Mouse (Mus musculus): ENCODE results near the gene Ubox5.
A peak's percentile ranks its signal among the peaks of the same experiment; 100 is the strongest.
"Not testable (repeated sequence)": the region's sequence is repeated elsewhere in the genome, so short reads cannot be mapped to it uniquely, and the experiment has no call there.

The Ubox5 gene

GRCm38 (mm10) chr2:130577021-130577420 lies 52.8 kb downstream of the Ubox5 start:
- no peak for DNase-seq (ENCODE audit: low spot score in 2 of 2)

- not testable (repeated sequence) for DNase-seq (ENCODE audit: low spot score in 2 of 2)
These were observed 53.3 kb downstream of the Ubox5 start for GRCm38 (mm10) chr2:130576564-130576963.

- no peak for DNase-seq (ENCODE audit: low spot score in 2 of 2)
These were observed 54.0 kb downstream of the Ubox5 start, which contains the start of gene Oxt for GRCm38 (mm10) chr2:130575873-130576272. Gene Oxt (plus strand): TSS chr2:130576173.

- no peak for DNase-seq (ENCODE audit: low spot score in 2 of 2)
These were observed 54.9 kb downstream of the Ubox5 start for GRCm38 (mm10) chr2:130574960-130575359.

GRCm38 (mm10) chr2:130569926-130570325 lies 59.9 kb downstream of the Ubox5 start:
- DNase-seq (ENCODE audit: low spot score in 2 of 2) = no peak

GRCm38 (mm10) chr2:130568921-130569320 lies 60.9 kb downstream of the Ubox5 start:
- no peak for DNase-seq (ENCODE audit: low spot score in 2 of 2)

GRCm38 (mm10) chr2:130564983-130565382 lies 64.9 kb downstream of the Ubox5 start:
- DNase-seq (ENCODE audit: low spot score in 2 of 2) = no peak

GRCm38 (mm10) chr2:130564063-130564462 lies 65.8 kb downstream of the Ubox5 start:
- DNase-seq (ENCODE audit: low spot score in 2 of 2) = no peak

- DNase-seq (ENCODE audit: low spot score in 2 of 2) = peak; percentile 96 to 97
These were observed 66.4 kb downstream of the Ubox5 start, which contains the start of gene Mrps26 for GRCm38 (mm10) chr2:130563212-130564055. Gene Mrps26 (plus strand): TSS chr2:130563742.

- no peak for DNase-seq (ENCODE audit: low spot score in 2 of 2)
These were observed 71.8 kb downstream of the Ubox5 start for GRCm38 (mm10) chr2:130558015-130558414.

GRCm38 (mm10) chr2:130557462-130557861 lies 72.4 kb downstream of the Ubox5 start:
- DNase-seq (ENCODE audit: low spot score in 2 of 2) = no peak

- no peak for DNase-seq (ENCODE audit: low spot score in 2 of 2)
These were observed 73.5 kb downstream of the Ubox5 start for GRCm38 (mm10) chr2:130556292-130556691.

- DNase-seq (ENCODE audit: low spot score in 2 of 2) = no peak
These were observed 75.0 kb downstream of the Ubox5 start for GRCm38 (mm10) chr2:130554841-130555240.

- DNase-seq (ENCODE audit: low spot score in 2 of 2) = no peak
These were observed 82.9 kb downstream of the Ubox5 start for GRCm38 (mm10) chr2:130546957-130547356.

- DNase-seq (ENCODE audit: low spot score in 2 of 2) = no peak
These were observed 89.6 kb downstream of the Ubox5 start for GRCm38 (mm10) chr2:130540266-130540665.

Data from right cerebral cortex, postnatal 10 days (tissue).